Mouse (Mus musculus): ENCODE data around the gene Rnf43. TPM values are rescaled to one million over a fixed set of nuclear protein-coding genes. Genes with fewer than 3 reads are reported as not detected.

Rnf43 gene
- 3.2 TPM for polyA plus RNA-seq (2015; fragmentation: Illumina TruSeq; extraction: RNeasy Lipid Tissue Mini Kit (QIAGEN cat#74804); ENCODE audit: insufficient read depth, low replicate concordance)

DNA sequence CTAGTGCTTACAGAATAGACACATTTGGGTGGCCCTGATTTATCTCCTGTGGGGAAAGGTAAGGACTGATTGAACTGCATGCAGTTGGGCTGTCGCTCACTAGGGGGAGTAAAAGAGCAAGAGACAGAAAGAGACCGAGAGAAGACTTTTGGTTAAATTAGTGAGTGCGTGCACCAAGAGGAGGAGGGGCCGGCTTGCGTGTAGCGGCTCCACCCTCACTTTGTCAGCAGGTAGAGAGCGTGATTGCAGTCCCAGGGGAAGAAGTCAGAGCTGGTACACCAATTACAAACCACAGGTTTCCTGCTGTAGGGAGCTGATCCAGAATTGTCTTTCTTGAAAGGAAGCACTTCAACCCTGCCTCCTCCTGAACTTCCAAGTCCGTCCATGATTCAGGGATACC lies at the start of gene Rnf43:
Gene Rnf43, plus strand, starts transcription at position 316 of the 400 bp plus-strand sequence.

GRCm38 (mm10) chr11:87616790-87617474 lies 45.6 kb upstream of the Rnf43 start, which contains the start of gene Hsf5:
Gene Hsf5 (plus strand): TSS chr11:87617164.

DNA sequence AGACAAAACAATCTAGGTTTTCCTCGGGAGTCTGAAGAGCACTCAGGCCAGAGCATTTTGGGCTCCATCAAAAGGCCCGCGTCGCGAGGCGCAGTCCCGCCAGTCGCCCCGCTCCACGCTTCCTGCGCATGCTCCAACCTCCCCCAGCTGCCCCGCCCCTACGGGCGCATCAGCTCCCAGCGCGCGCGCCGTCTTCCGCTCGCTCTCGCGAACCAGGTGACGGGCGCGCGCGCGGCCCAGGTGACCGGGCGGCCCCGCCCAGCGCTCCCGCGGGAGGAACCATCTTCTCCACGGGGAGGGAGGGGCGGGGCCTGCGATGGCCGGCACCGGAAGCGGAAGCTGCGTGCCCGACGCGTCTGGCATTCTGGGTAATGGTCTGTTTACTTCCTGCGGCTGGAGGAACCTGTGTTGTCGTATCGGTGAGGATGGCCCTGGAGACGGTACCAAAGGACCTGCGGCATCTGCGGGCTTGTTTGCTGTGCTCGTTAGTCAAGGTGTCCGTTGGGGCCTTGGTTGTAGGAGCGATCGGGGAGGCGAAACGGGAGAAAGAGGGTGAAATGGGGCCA lies 74.7 kb downstream of the Rnf43 start, which contains the start of gene Supt4a:
Gene Supt4a, plus strand, starts transcription at position 378 of the 566 bp plus-strand sequence.

GRCm38 (mm10) chr11:87760301-87761081 lies 98.0 kb downstream of the Rnf43 start, which contains the start of gene Tspoap1:
Gene Tspoap1 (plus strand): TSS chr11:87760541.

Other genes starting within 250 kb of the Rnf43 start
- gene Gm11492, start 96.1 kb upstream of the Rnf43 start, polyA plus RNA-seq (2015; fragmentation: Illumina TruSeq; extraction: RNeasy Lipid Tissue Mini Kit (QIAGEN cat#74804); ENCODE audit: insufficient read depth, low replicate concordance): not detected
- 63.5 TPM for gene Sept4, start 93.8 kb upstream of the Rnf43 start, polyA plus RNA-seq (2015; fragmentation: Illumina TruSeq; extraction: RNeasy Lipid Tissue Mini Kit (QIAGEN cat#74804); ENCODE audit: insufficient read depth, low replicate concordance)
- 43.3 TPM for gene Mtmr4, start 70.6 kb upstream of the Rnf43 start, polyA plus RNA-seq (2015; fragmentation: Illumina TruSeq; extraction: RNeasy Lipid Tissue Mini Kit (QIAGEN cat#74804); ENCODE audit: insufficient read depth, low replicate concordance)
- gene Hsf5, start 45.6 kb upstream of the Rnf43 start, polyA plus RNA-seq (2015; fragmentation: Illumina TruSeq; extraction: RNeasy Lipid Tissue Mini Kit (QIAGEN cat#74804); ENCODE audit: insufficient read depth, low replicate concordance): 0.08 TPM
- 162 TPM for gene Supt4a, start 74.8 kb downstream of the Rnf43 start, polyA plus RNA-seq (2015; fragmentation: Illumina TruSeq; extraction: RNeasy Lipid Tissue Mini Kit (QIAGEN cat#74804); ENCODE audit: insufficient read depth, low replicate concordance)
- gene Tspoap1, start 97.8 kb downstream of the Rnf43 start, polyA plus RNA-seq (2015; fragmentation: Illumina TruSeq; extraction: RNeasy Lipid Tissue Mini Kit (QIAGEN cat#74804); ENCODE audit: insufficient read depth, low replicate concordance): 4.9 TPM
- 2.2 TPM for gene Mpo, start 130.9 kb downstream of the Rnf43 start, polyA plus RNA-seq (2015; fragmentation: Illumina TruSeq; extraction: RNeasy Lipid Tissue Mini Kit (QIAGEN cat#74804); ENCODE audit: insufficient read depth, low replicate concordance)
- gene Lpo, start 165.6 kb downstream of the Rnf43 start, polyA plus RNA-seq (2015; fragmentation: Illumina TruSeq; extraction: RNeasy Lipid Tissue Mini Kit (QIAGEN cat#74804); ENCODE audit: insufficient read depth, low replicate concordance): 0.12 TPM
- 10.2 TPM for gene Mks1, start 190.5 kb downstream of the Rnf43 start, polyA plus RNA-seq (2015; fragmentation: Illumina TruSeq; extraction: RNeasy Lipid Tissue Mini Kit (QIAGEN cat#74804); ENCODE audit: insufficient read depth, low replicate concordance)
- gene Epx, start 212.8 kb downstream of the Rnf43 start, polyA plus RNA-seq (2015; fragmentation: Illumina TruSeq; extraction: RNeasy Lipid Tissue Mini Kit (QIAGEN cat#74804); ENCODE audit: insufficient read depth, low replicate concordance): not detected
- gene Olfr462, start 229.5 kb downstream of the Rnf43 start, polyA plus RNA-seq (2015; fragmentation: Illumina TruSeq; extraction: RNeasy Lipid Tissue Mini Kit (QIAGEN cat#74804); ENCODE audit: insufficient read depth, low replicate concordance): not detected
- gene Olfr463, start 234.7 kb downstream of the Rnf43 start, polyA plus RNA-seq (2015; fragmentation: Illumina TruSeq; extraction: RNeasy Lipid Tissue Mini Kit (QIAGEN cat#74804); ENCODE audit: insufficient read depth, low replicate concordance): not detected

Measured in spleen, adult 10 weeks (tissue).